Mouse (Mus musculus) adrenal gland, postnatal 4 days (tissue): ENCODE results near the gene Comp. TPM values are rescaled to one million over a fixed set of nuclear protein-coding genes. Genes with fewer than 3 reads are reported as not detected.

Experiments
- DNase-seq, 2 experiments: peaks; one replicate each; pipeline ENCODE4 v3.0.0; 2021 to 2022; ENCODE audit warnings: low spot score in 2 of 2, mixed read lengths in 2 of 2
- total RNA-seq, 2 experiments: library from RNA; stranded (reverse); gene quantifications; 2 replicates each; pipeline ENCODE4 v1.2.3; 2021

Gene Comp
- total RNA-seq, 2 experiments from 2014 or later, result 0.28 to 1.0 TPM

- DNase-seq, result no peak
Measured at GRCm38 (mm10) chr8:70352000-70352384, 21.4 kb upstream of the Comp start.

GRCm38 (mm10) chr8:70352657-70353151 is 20.7 kb upstream of the Comp start:
- DNase-seq, result peak in 1 of 2 experiments; percentile 50

- DNase-seq, result peak; percentile 99 to 100
Measured at GRCm38 (mm10) chr8:70353194-70353817, 20.1 kb upstream of the Comp start, which contains the start of gene Upf1. Gene Upf1 (minus strand): TSS chr8:70353278.

- no peak for DNase-seq
Measured at GRCm38 (mm10) chr8:70354004-70354403, 19.4 kb upstream of the Comp start.

GRCm38 (mm10) chr8:70356111-70356510 is 17.2 kb upstream of the Comp start:
- no peak for DNase-seq

- no peak for DNase-seq
Measured at GRCm38 (mm10) chr8:70359411-70359810, 13.9 kb upstream of the Comp start.

GRCm38 (mm10) chr8:70360769-70361168 is 12.6 kb upstream of the Comp start:
- no peak for DNase-seq

GRCm38 (mm10) chr8:70361484-70362032 is 11.8 kb upstream of the Comp start:
- no peak for DNase-seq

GRCm38 (mm10) chr8:70364066-70364465 is 9.3 kb upstream of the Comp start:
- DNase-seq, result no peak

GRCm38 (mm10) chr8:70366588-70366987 is 6.8 kb upstream of the Comp start:
- no peak for DNase-seq

GRCm38 (mm10) chr8:70370476-70370875 is 2.9 kb upstream of the Comp start:
- DNase-seq, result no peak

- no peak for DNase-seq
Measured at GRCm38 (mm10) chr8:70371951-70372350, 1.4 kb upstream of the Comp start.

GRCm38 (mm10) chr8:70374318-70374927 is 1.1 kb downstream of the Comp start:
- DNase-seq, result peak; percentile 54 to 61

- no peak for DNase-seq
Measured at GRCm38 (mm10) chr8:70375212-70375859, 2.0 kb downstream of the Comp start.

- no peak for DNase-seq
Measured at GRCm38 (mm10) chr8:70376275-70376741, 3.0 kb downstream of the Comp start.

- no peak for DNase-seq
Measured at GRCm38 (mm10) chr8:70377049-70377448, 3.7 kb downstream of the Comp start.

- DNase-seq, result no peak
Measured at GRCm38 (mm10) chr8:70380069-70380468, 6.7 kb downstream of the Comp start.

- DNase-seq, result peak in 1 of 2 experiments; percentile 52
Measured at GRCm38 (mm10) chr8:70383287-70383686, 9.9 kb downstream of the Comp start.

GRCm38 (mm10) chr8:70389678-70390077 is 16.3 kb downstream of the Comp start:
- no peak for DNase-seq

GRCm38 (mm10) chr8:70393087-70393486 is 19.7 kb downstream of the Comp start:
- no peak for DNase-seq

GRCm38 (mm10) chr8:70394269-70394998 is 21.1 kb downstream of the Comp start:
- no peak for DNase-seq
